8 mouse cellular contexts compared by ENCODE assay signal in genomic region chr12:25095538-25095937, GRCm38 (mm10). TPM values are rescaled to one million over a fixed set of nuclear protein-coding genes. Genes with fewer than 3 reads are reported as not detected.
DNase-seq lines count a peak whose midpoint lies in the region; ATAC-seq and TF ChIP-seq lines count a peak whose summit lies in the region.

No protein-coding gene starts in this region.

- DNase-seq in heart, postnatal 36 days = no peak
- no peak for DNase-seq in ES-E14 (ENCODE audit: low read depth, low spot score)
- no peak for DNase-seq in forebrain, postnatal 0 days
- peak; percentile 32 for DNase-seq in lung, postnatal 36 days
- DNase-seq in c-Kit-positive CD71-positive TER-119-positive erythroid progenitor cells, embryonic 14.5 days (ENCODE audit: low spot score) = no peak
- DNase-seq in spleen, postnatal 14 days (ENCODE audit: low spot score in 2 of 2) = no peak
- DNase-seq in left cerebral cortex, adult 8-10 months (ENCODE audit: low spot score in 2 of 2) = no peak

- peaks cover 50% of the 10 kb centered on the region for H3K4me1 ChIP-seq in heart, embryonic 13.5 days
- H3K4me1 ChIP-seq in ES-E14 (ENCODE audit: control insufficient read depth in 2 of 2, insufficient read depth in 2 of 2, low read length in 2 of 2, poor library complexity in 1 of 2) = peaks cover 2 to 10% of the 10 kb centered on the region in 2 experiments; a peak in 3 of 4 replicates
- peaks cover 25% of the 10 kb centered on the region for H3K4me1 ChIP-seq in forebrain, postnatal 0 days (ENCODE audit: insufficient read depth)

- no peaks in the 10 kb centered on the region for H3K27me3 ChIP-seq in heart, embryonic 13.5 days (replicated peaks)
- no peaks in the 10 kb centered on the region for H3K27me3 ChIP-seq in forebrain, postnatal 0 days (ENCODE audit: insufficient read depth, low read length)

- peak overlapping the region; percentile 95 for H3K9ac ChIP-seq in heart, embryonic 13.5 days
- H3K9ac ChIP-seq in ES-E14 (ENCODE audit: insufficient read depth, low read depth, low read length, poor library complexity, severe bottlenecking) = peak overlapping the region; percentile 19; the same call in 1 of the 2 replicates
- H3K9ac ChIP-seq in forebrain, postnatal 0 days = peak overlapping the region; percentile 72

- in situ Hi-C loops in ES-E14 (cut with MboI; ENCODE audit: low sequenced_read_pairs in 2 of 2, unreplicated experiment in 2 of 2) = loop anchor here in 1 of 2 experiments (25.0 kb wide), 3 partner anchors 317 to 1192 kb away; no protein-coding TSS in a partner anchor

- peak overlapping the region; percentile 88 for H3K4me2 ChIP-seq in heart, embryonic 13.5 days
- peak overlapping the region; percentile 95 for H3K4me2 ChIP-seq in forebrain, postnatal 0 days (ENCODE audit: low read depth)

- under 1% methylated on average over 19 of the region's 19 CpGs for WGBS in heart, embryonic 13.5 days
- 2% methylated on average over 19 of the region's 19 CpGs for WGBS in forebrain, postnatal 0 days

- H3K36me3 ChIP-seq in heart, embryonic 13.5 days = peaks cover 11% of the 10 kb centered on the region
- H3K36me3 ChIP-seq in ES-E14 (ENCODE audit: control insufficient read depth, insufficient read depth, low read length, poor library complexity, severe bottlenecking) = no peaks in the 10 kb centered on the region
- H3K36me3 ChIP-seq in forebrain, postnatal 0 days (ENCODE audit: insufficient read depth) = no peaks in the 10 kb centered on the region

- intact Hi-C loops in heart, postnatal 36 days (cut with DNase I) = loop anchor here (5.0 to 10.0 kb wide), 4 partner anchors 137 to 1349 kb away; no protein-coding TSS in a partner anchor

- no peak for ATAC-seq in heart, embryonic 13.5 days (ENCODE audit: extremely low read depth, insufficient number of reproducible peaks, low FRiP score, low TSS enrichment)
- peak; percentile 2 for ATAC-seq in forebrain, postnatal 0 days

- no peak for TF ChIP-seq CTCF in forebrain, postnatal 0 days (IDR thresholded peaks at IDR 0.05; ENCODE audit: low read depth)

- H3K9me3 ChIP-seq in heart, embryonic 13.5 days = no peaks in the 10 kb centered on the region
- no peaks in the 10 kb centered on the region for H3K9me3 ChIP-seq in ES-E14 (ENCODE audit: control insufficient read depth, insufficient read depth, low read depth, low read length)
- no peaks in the 10 kb centered on the region for H3K9me3 ChIP-seq in forebrain, postnatal 0 days (ENCODE audit: low read length)

- H3K27ac ChIP-seq in heart, embryonic 13.5 days (replicated peaks) = peak overlapping the region; percentile 92
- H3K27ac ChIP-seq in ES-E14 (ENCODE audit: insufficient read depth, low read depth, low read length, poor library complexity, severe bottlenecking) = no peak overlapping the region
- H3K27ac ChIP-seq in forebrain, postnatal 0 days (ENCODE audit: low read depth, low read length) = peak overlapping the region; percentile 84

- peak overlapping the region; percentile 86 for H3K4me3 ChIP-seq in heart, embryonic 13.5 days
- peak overlapping the region; percentile 62 to 76 for H3K4me3 ChIP-seq in ES-E14 (ENCODE audit: insufficient read depth in 1 of 2, low read depth in 1 of 2, low read length in 2 of 2, poor library complexity in 1 of 2, severe bottlenecking in 1 of 2)
- peak overlapping the region; percentile 69 for H3K4me3 ChIP-seq in forebrain, postnatal 0 days (ENCODE audit: low read depth, low read length)

TF ChIP-seq in ES-E14, 5 proteins besides CTCF, POLR2A, EP300 and RAD21:
- no peak for TF ChIP-seq ZC3H11A (IDR thresholded peaks at IDR 0.05; ENCODE audit: borderline replicate concordance, low read depth, low read length)
- no peak for TF ChIP-seq MAFK (IDR thresholded peaks at IDR 0.05; ENCODE audit: insufficient read depth, low read depth, low read length)
- no peak for TF ChIP-seq HCFC1 (IDR thresholded peaks at IDR 0.05; ENCODE audit: borderline replicate concordance, insufficient read depth, low read length)
- TF ChIP-seq CHD2 (IDR thresholded peaks at IDR 0.05; ENCODE audit: low read depth, low read length) = no peak
- no peak for TF ChIP-seq ZNF384 (IDR thresholded peaks at IDR 0.05; ENCODE audit: low read depth, low read length)

RNA-seq across cellular contexts. Expression of gene Id2, which starts 1.4 kb away (rescaled TPM):
- 255 and 280 TPM in 2 replicates for polyA plus RNA-seq in heart, embryonic 13.5 days (2015; fragmentation: Nextera tagmentation; extraction: Ambion mirVana)
- 10 to 100 TPM; 13.0 TPM for total RNA-seq in heart, postnatal 36 days (2021)
- 8.8 and 14.5 TPM in 2 replicates for total RNA-seq in ES-E14 (2012; rRNA removed)
- total RNA-seq in forebrain, postnatal 0 days (2014; rRNA removed) = 239 and 261 TPM in 2 replicates
- 515 and 851 TPM in 2 replicates for polyA plus RNA-seq in forebrain, postnatal 0 days (2015; fragmentation: Nextera tagmentation; extraction: Ambion mirVana)
- total RNA-seq in left cerebral cortex, adult 8-10 months (2022) = 100 to 1,000 TPM; 131 to 145 (median 138) TPM

Comparison
In these comparisons a context has a peak if more than half of its experiments do, and no peak if none do; other contexts are left out.
1. H3K9ac ChIP-seq: peak in every context shown above with its lines; median percentile 95 in heart, embryonic 13.5 days; 72 in forebrain, postnatal 0 days; 19 in ES-E14.